8 mouse cellular contexts compared by ENCODE assay signal in the genomic region with DNA sequence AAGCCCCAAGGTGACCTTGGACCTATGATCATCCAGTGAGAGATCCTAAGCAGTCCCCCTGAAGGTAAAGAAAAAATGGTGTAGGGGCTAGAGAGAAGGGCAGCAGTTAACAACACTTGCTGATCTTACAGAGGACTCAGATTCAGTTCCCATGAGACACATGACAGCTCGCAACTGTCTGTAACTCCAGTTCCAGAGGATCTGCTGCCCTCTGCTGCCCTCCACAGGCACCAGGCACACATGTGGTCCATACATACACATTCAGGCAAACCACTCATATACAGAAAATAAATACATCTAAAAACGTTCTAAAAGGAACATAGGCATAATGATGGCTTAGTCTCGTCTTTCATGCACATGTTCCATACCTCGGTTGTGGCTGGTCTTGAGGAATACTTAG.
DNase-seq lines count a peak whose midpoint lies in the region.
"Had no signal": no experiment of that assay in that cellular context is flagged by ENCODE, and none has a peak within 500 bp of the region (broad histone marks: within the 10 kb centered on the region; RNA-seq: fewer than 3 reads in every experiment).

No protein-coding gene starts in this region.

- DNase-seq in kidney, postnatal 10 days = peak; percentile 22
- no peak for DNase-seq in kidney, adult 18-20 months
- DNase-seq in 3134 (ENCODE audit: extremely low read depth, insufficient read length, low spot score) = peak; percentile 28
- DNase-seq in B cell, adult 2 months = peak; percentile 10 to 12
- peak; percentile 25 for DNase-seq in embryo, embryonic 10.5 days (ENCODE audit: low spot score)
- no peak for DNase-seq in T-cell, adult 2 months (ENCODE audit: low spot score)
- no peak for DNase-seq in right cerebral cortex, postnatal 14 days
- DNase-seq: cerebellum, adult 8-10 months had no signal

Comparison
In these comparisons a context has a peak if more than half of its experiments do, and no peak if none do; other contexts are left out.
1. DNase-seq: peak in kidney, postnatal 10 days (single experiment), 3134 (single experiment), B cell, adult 2 months (2 of 2) and embryo, embryonic 10.5 days (single experiment); none in kidney, adult 18-20 months (single experiment), T-cell, adult 2 months (single experiment) and right cerebral cortex, postnatal 14 days (single experiment).